Mouse (Mus musculus): ENCODE data around the gene Il27ra. TPM values are rescaled to one million over a fixed set of nuclear protein-coding genes. Genes with fewer than 3 reads are reported as not detected.
A peak's percentile ranks its signal among the peaks of the same experiment; 100 is the strongest.

Il27ra gene
- 0.65 and 0.79 TPM in 2 replicates for polyA plus RNA-seq (2015; fragmentation: Nextera tagmentation; extraction: Ambion mirVana)

DNA sequence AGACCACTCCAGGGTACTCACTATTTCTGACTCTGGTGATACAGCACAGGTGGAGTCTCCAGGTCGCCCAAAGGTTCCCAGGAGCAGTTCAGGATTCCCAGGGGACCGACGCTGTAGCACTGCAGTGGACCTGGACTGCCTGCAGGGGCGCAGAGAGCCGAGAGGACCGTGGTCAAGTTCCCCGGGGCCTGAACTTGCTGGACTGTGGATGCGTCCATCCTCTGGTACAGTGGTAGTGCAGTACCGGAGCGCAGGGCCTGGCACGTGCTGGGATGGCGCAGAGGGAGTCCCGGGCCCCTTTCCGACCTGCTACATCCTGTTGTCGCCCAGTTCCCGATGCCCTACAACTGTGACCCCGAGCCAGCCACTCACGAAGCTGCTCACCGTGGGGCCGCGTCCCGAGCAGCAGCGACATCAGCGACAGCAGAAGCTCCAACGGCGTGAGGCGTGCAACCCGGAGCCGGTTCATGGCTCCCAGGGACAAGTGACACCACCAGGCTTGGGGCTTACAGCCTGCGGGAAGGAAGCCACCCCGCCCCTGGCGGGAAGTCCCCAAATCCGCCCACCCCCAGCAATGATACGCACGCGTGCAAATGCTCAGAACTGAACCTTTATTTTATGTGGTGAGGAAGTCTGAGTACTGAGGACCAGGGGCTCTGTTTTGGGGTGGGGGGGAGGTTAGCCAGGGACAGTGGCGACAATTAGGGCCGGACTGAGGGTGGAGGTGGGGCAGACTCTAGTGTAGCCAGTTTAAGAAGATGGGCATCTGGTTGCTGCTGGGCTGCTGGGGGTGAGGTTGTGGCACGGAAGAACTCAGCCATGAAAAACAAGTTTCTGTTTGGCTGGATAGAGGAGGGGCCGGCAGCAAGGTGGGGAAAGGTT lies at the start of gene Il27ra:
Gene Il27ra, minus strand, starts transcription at position 524 of the 882 bp plus-strand sequence.
- WGBS: 3% methylated on average over 40 of the region's 40 CpGs
- H3K9ac ChIP-seq (replicated peaks; ENCODE audit: low read depth, low read length): peak within 1 kb of the TSS; percentile 53
- peak within 1 kb of the TSS; percentile 36 for H3K4me3 ChIP-seq (replicated peaks; ENCODE audit: low read length)
- peak within 1 kb of the TSS; percentile 58 for H3K4me2 ChIP-seq (ENCODE audit: low read length)
- ATAC-seq: peak; percentile 47; the same call in 1 of the 2 replicates
- H3K27me3 ChIP-seq (replicated peaks; ENCODE audit: control insufficient read depth, insufficient read depth, low read length): peaks cover 36% of the 10 kb centered on the region
- no peaks in the 10 kb centered on the region for H3K36me3 ChIP-seq (ENCODE audit: control insufficient read depth, insufficient read depth)
- H3K27ac ChIP-seq (ENCODE audit: low read length): no peak within 1 kb of the TSS
- H3K9me3 ChIP-seq (ENCODE audit: control insufficient read depth, low read length): no peaks in the 10 kb centered on the region
- peaks cover 16% of the 10 kb centered on the region for H3K4me1 ChIP-seq (replicated peaks; ENCODE audit: control insufficient read depth, insufficient read depth, low read length)

DNA sequence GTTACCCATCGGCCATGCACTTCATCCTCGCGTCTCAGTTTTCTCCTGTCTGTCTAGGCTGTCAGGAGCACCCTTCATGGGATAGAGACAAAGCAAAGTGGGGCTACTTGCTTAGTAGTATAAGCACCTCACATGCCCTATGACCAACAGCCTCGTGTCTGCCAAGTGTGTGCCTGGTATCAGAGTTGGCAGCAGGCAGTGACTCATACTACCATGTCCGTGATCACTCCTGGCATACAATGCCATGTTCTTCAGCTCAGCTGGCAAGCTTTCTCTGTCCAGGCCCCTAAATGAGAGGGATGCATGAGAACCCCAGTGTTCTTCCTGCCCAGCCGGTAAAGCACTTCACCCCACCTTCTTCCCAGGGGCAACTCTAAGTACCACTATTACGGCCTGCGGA lies 48.2 kb upstream of the Il27ra start:
- H3K9me3 ChIP-seq (ENCODE audit: control insufficient read depth, low read length): no peaks in the 10 kb centered on the region
- no peak for ATAC-seq
- H3K36me3 ChIP-seq (ENCODE audit: control insufficient read depth, insufficient read depth): peaks cover 21% of the 10 kb centered on the region; the same call in 1 of the 2 replicates
- H3K4me1 ChIP-seq (replicated peaks; ENCODE audit: control insufficient read depth, insufficient read depth, low read length): no peaks in the 10 kb centered on the region
- no peaks in the 10 kb centered on the region for H3K27me3 ChIP-seq (replicated peaks; ENCODE audit: control insufficient read depth, insufficient read depth, low read length)
- no peak overlapping the region for H3K4me3 ChIP-seq (replicated peaks; ENCODE audit: low read length)
- H3K4me2 ChIP-seq (ENCODE audit: low read length): no peak overlapping the region
- 88% methylated on average over 8 of the region's 8 CpGs for WGBS
- no peak overlapping the region for H3K27ac ChIP-seq (ENCODE audit: low read length)
- H3K9ac ChIP-seq (replicated peaks; ENCODE audit: low read depth, low read length): no peak overlapping the region

GRCm38 (mm10) chr8:84089277-84089676 lies 46.9 kb upstream of the Il27ra start:
- no peak overlapping the region for H3K27ac ChIP-seq (ENCODE audit: low read length)
- H3K9ac ChIP-seq (replicated peaks; ENCODE audit: low read depth, low read length): no peak overlapping the region
- no peak overlapping the region for H3K4me2 ChIP-seq (ENCODE audit: low read length)
- H3K4me3 ChIP-seq (replicated peaks; ENCODE audit: low read length): no peak overlapping the region
- 56% methylated on average over 9 of the region's 9 CpGs for WGBS
- no peaks in the 10 kb centered on the region for H3K4me1 ChIP-seq (replicated peaks; ENCODE audit: control insufficient read depth, insufficient read depth, low read length)
- H3K9me3 ChIP-seq (ENCODE audit: control insufficient read depth, low read length): no peaks in the 10 kb centered on the region
- ATAC-seq: no peak
- H3K27me3 ChIP-seq (replicated peaks; ENCODE audit: control insufficient read depth, insufficient read depth, low read length): no peaks in the 10 kb centered on the region
- peaks cover 19% of the 10 kb centered on the region; the same call in 1 of the 2 replicates for H3K36me3 ChIP-seq (ENCODE audit: control insufficient read depth, insufficient read depth)

DNA sequence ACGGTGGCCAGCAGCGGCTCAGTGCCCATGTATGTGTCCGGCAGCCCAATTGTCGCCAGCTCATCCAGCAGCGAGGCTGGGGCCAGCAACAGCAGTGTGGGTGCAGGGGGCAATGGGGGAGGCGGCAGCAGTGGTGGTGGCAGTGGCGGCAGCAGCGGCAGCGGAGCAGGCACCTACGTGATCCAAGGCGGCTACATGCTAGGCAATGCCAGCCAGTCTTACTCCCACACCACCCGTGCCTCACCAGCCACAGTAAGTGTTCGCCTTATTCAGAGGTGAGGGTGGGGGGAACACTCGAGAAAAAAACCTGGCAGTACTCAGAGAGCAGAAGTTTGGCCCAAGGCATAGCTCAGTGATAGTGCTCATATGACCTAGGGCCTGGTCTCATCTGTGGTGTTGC lies 45.4 kb upstream of the Il27ra start:
- Histone ChIP-seq H3K4me1 (replicated peaks; ENCODE audit: control insufficient read depth, insufficient read depth, low read length) (no peaks in the 10 kb centered on the region), H3K27ac (ENCODE audit: low read length) (no peak overlapping the region), H3K9me3 (ENCODE audit: control insufficient read depth, low read length) (no peaks in the 10 kb centered on the region), H3K4me3 (replicated peaks; ENCODE audit: low read length) (no peak overlapping the region), H3K27me3 (replicated peaks; ENCODE audit: control insufficient read depth, insufficient read depth, low read length) (no peaks in the 10 kb centered on the region), H3K4me2 (ENCODE audit: low read length) (no peak overlapping the region), H3K36me3 (ENCODE audit: control insufficient read depth, insufficient read depth) (peaks cover 20% of the 10 kb centered on the region; the same call in 1 of the 2 replicates), H3K9ac (replicated peaks; ENCODE audit: low read depth, low read length) (no peak overlapping the region)
- 95% methylated on average over 14 of the region's 14 CpGs for WGBS
- ATAC-seq: no peak

DNA sequence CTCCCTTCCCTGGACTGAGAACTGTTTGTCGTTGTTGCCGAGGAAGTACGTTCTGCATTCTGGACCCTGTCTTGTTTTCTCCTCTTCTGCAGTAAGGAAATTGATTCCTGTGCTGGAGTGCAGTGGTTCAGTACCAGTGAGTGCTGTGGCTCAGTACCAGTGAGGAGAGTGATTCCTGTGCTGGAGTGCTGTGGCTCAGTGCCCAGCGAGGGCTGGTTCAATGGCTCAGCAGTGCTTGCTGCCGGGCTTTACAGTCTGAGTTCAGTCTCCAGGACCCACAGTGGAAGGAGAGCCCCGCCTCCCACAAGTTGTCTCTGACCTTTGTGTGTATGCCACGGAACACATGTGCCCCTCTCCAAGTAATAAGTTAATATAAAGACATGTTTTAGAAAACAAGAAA lies 44.8 kb upstream of the Il27ra start:
- ATAC-seq: no peak
- peaks cover 17% of the 10 kb centered on the region for H3K36me3 ChIP-seq (ENCODE audit: control insufficient read depth, insufficient read depth)
- no peak overlapping the region for H3K4me3 ChIP-seq (replicated peaks; ENCODE audit: low read length)
- no peak overlapping the region for H3K27ac ChIP-seq (ENCODE audit: low read length)
- H3K4me2 ChIP-seq (ENCODE audit: low read length): no peak overlapping the region
- H3K4me1 ChIP-seq (replicated peaks; ENCODE audit: control insufficient read depth, insufficient read depth, low read length): no peaks in the 10 kb centered on the region
- 89% methylated on average over 7 of the region's 7 CpGs for WGBS
- no peak overlapping the region for H3K9ac ChIP-seq (replicated peaks; ENCODE audit: low read depth, low read length)
- no peaks in the 10 kb centered on the region for H3K9me3 ChIP-seq (ENCODE audit: control insufficient read depth, low read length)
- H3K27me3 ChIP-seq (replicated peaks; ENCODE audit: control insufficient read depth, insufficient read depth, low read length): no peaks in the 10 kb centered on the region

DNA sequence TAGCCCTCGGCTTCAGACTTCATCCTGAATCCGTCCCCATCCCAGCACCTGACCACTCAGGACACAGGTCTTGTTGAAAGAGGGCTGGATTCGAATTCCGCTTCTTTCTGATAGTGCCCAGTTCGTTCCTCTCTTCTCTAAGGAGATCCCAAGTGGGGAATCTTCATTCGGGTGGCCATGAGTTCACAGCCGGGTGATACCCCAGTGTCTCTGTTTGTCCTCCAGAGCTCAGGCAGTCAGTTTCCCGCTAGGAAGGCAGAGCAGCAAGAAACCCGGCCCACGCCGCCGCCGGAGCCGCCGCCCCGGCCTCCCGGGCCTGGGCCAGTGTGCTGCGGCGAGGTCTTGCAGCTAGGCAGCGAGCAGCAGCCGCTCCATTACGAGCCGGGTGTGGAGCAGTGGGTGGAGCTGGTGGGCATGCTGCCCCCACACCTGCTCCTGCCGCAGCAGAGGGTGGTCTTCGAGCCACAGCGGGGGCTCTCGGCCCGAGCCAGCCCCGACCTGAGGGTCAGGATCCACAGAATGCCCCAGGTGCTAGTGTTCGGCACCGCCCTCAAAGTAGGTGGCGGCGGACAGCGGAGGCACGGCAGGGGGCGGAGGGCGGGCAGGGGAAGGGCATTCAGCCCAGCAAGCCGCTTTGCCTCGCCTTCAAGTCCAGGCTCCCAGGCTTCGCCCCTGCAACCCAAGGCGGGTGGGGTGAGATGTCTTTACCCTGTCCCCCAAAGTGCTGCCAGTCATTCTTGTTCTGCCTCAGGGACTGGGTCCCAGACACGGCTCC lies 42.1 kb upstream of the Il27ra start:
- Histone ChIP-seq H3K9me3 (ENCODE audit: control insufficient read depth, low read length) (no peaks in the 10 kb centered on the region), H3K27ac (ENCODE audit: low read length) (no peak overlapping the region), H3K4me1 (replicated peaks; ENCODE audit: control insufficient read depth, insufficient read depth, low read length) (no peaks in the 10 kb centered on the region), H3K9ac (replicated peaks; ENCODE audit: low read depth, low read length) (0 out of 2 replicates have a peak overlapping the region, but pooled peaks have one; percentile 7), H3K27me3 (replicated peaks; ENCODE audit: control insufficient read depth, insufficient read depth, low read length) (no peaks in the 10 kb centered on the region), H3K4me3 (replicated peaks; ENCODE audit: low read length) (no peak overlapping the region), H3K4me2 (ENCODE audit: low read length) (no peak overlapping the region), H3K36me3 (ENCODE audit: control insufficient read depth, insufficient read depth) (peaks cover 15% of the 10 kb centered on the region)
- no peak for ATAC-seq
- WGBS: 33% methylated on average over 42 of the region's 42 CpGs

DNA sequence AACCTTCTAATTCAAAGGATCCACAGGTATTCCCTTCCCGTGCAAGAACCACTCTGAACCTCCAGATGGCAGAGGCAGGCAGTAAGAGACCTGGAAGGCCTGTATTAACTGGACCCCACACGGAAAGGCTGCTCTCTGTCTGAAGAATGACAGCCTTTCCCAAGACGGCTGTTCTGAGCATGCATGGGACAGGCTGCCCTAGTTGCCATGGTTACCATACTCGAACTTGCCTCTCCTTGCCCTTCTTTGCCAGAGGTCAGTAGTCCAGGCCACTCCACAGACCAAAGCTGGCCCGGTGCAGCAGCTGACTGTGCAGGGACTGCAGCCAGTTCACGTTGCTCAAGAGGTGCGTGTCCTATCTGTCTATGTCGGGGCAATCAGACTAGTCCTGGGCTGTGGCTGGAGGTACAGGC lies 41.4 kb upstream of the Il27ra start:
- peaks cover 14% of the 10 kb centered on the region for H3K36me3 ChIP-seq (ENCODE audit: control insufficient read depth, insufficient read depth)
- H3K9ac ChIP-seq (replicated peaks; ENCODE audit: low read depth, low read length): no peak overlapping the region
- 33% methylated on average over 8 of the region's 8 CpGs for WGBS
- H3K4me3 ChIP-seq (replicated peaks; ENCODE audit: low read length): no peak overlapping the region
- ATAC-seq: no peak
- no peak overlapping the region for H3K27ac ChIP-seq (ENCODE audit: low read length)
- H3K9me3 ChIP-seq (ENCODE audit: control insufficient read depth, low read length): no peaks in the 10 kb centered on the region
- H3K4me1 ChIP-seq (replicated peaks; ENCODE audit: control insufficient read depth, insufficient read depth, low read length): no peaks in the 10 kb centered on the region
- H3K27me3 ChIP-seq (replicated peaks; ENCODE audit: control insufficient read depth, insufficient read depth, low read length): no peaks in the 10 kb centered on the region
- H3K4me2 ChIP-seq (ENCODE audit: low read length): no peak overlapping the region

- WGBS: 86% methylated on average over 5 of the region's 5 CpGs
- no peak for ATAC-seq
- H3K4me3 ChIP-seq (replicated peaks; ENCODE audit: low read length): no peak overlapping the region
- H3K27ac ChIP-seq (ENCODE audit: low read length): no peak overlapping the region
- no peaks in the 10 kb centered on the region for H3K27me3 ChIP-seq (replicated peaks; ENCODE audit: control insufficient read depth, insufficient read depth, low read length)
- no peak overlapping the region for H3K9ac ChIP-seq (replicated peaks; ENCODE audit: low read depth, low read length)
- no peaks in the 10 kb centered on the region; the same call in 1 of the 2 replicates for H3K4me1 ChIP-seq (replicated peaks; ENCODE audit: control insufficient read depth, insufficient read depth, low read length)
- no peak overlapping the region for H3K4me2 ChIP-seq (ENCODE audit: low read length)
- H3K36me3 ChIP-seq (ENCODE audit: control insufficient read depth, insufficient read depth): peaks cover 14% of the 10 kb centered on the region
- no peaks in the 10 kb centered on the region for H3K9me3 ChIP-seq (ENCODE audit: control insufficient read depth, low read length)
Observed at GRCm38 (mm10) chr8:84079206-84079605, 36.8 kb upstream of the Il27ra start.

GRCm38 (mm10) chr8:84076849-84077248 lies 34.5 kb upstream of the Il27ra start:
- Histone ChIP-seq H3K9ac (replicated peaks; ENCODE audit: low read depth, low read length) (no peak overlapping the region), H3K36me3 (ENCODE audit: control insufficient read depth, insufficient read depth) (peaks cover 6% of the 10 kb centered on the region; the same call in 1 of the 2 replicates), H3K9me3 (ENCODE audit: control insufficient read depth, low read length) (no peaks in the 10 kb centered on the region), H3K27me3 (replicated peaks; ENCODE audit: control insufficient read depth, insufficient read depth, low read length) (no peaks in the 10 kb centered on the region), H3K27ac (ENCODE audit: low read length) (no peak overlapping the region), H3K4me1 (replicated peaks; ENCODE audit: control insufficient read depth, insufficient read depth, low read length) (peaks cover 18% of the 10 kb centered on the region), H3K4me3 (replicated peaks; ENCODE audit: low read length) (no peak overlapping the region), H3K4me2 (ENCODE audit: low read length) (no peak overlapping the region)
- 90% methylated on average over 3 of the region's 3 CpGs for WGBS
- no peak for ATAC-seq

Measured in forebrain, embryonic 16.5 days (tissue).